Mouse (Mus musculus) MEL (cell line): ENCODE data around the gene Zfp990. TPM values are rescaled to one million over a fixed set of nuclear protein-coding genes. Genes with fewer than 3 reads are reported as not detected.
"Not testable (repeated sequence)": the region's sequence is repeated elsewhere in the genome, so short reads cannot be mapped to it uniquely, and the experiment has no call there.

Source experiments
- DNase-seq: peaks from one replicate; pipeline ENCODE4 v3.0.0; 2011; ENCODE audit warnings: low read depth, low spot score
- H3K27ac ChIP-seq: 2 replicates; pipeline ENCODE4 v1.5.1; 2012; ENCODE audit warnings: low read depth, mild to moderate bottlenecking, control low read depth, low read length, moderate library complexity; ENCODE audit not compliant: control insufficient read depth
- H3K27me3 ChIP-seq, 2 experiments: fragments of 150-350 bp in 1 of 2; sonication (generic) in 1 of 2; 2 replicates each; pipeline ENCODE4 v1.6.1; 2012; ENCODE audit warnings: low read length in 2 of 2, mild to moderate bottlenecking in 2 of 2, improper control_type of control experiment in 1 of 2, moderate library complexity in 1 of 2; ENCODE audit not compliant: insufficient read depth in 2 of 2, control insufficient read depth in 1 of 2
- H3K36me3 ChIP-seq, 2 experiments: 2 replicates each; pipeline ENCODE4 v1.6.1; 2012 to 2014; ENCODE audit warnings: low read length in 2 of 2, improper control_type of control experiment in 1 of 2, inconsistent platforms in 1 of 2, mild to moderate bottlenecking in 1 of 2; ENCODE audit not compliant: insufficient read depth in 2 of 2, control insufficient read depth in 1 of 2
- H3K4me1 ChIP-seq, 2 experiments: fragments of 150-350 bp in 1 of 2; sonication (generic) in 1 of 2; 2 replicates each; pipeline ENCODE4 v1.6.1; 2012; ENCODE audit warnings: low read length in 2 of 2, improper control_type of control experiment in 1 of 2, mild to moderate bottlenecking in 1 of 2; ENCODE audit not compliant: insufficient read depth in 2 of 2, control insufficient read depth in 1 of 2
- H3K4me3 ChIP-seq, 2 experiments: fragments of 150-350 bp in 1 of 2; sonication (generic) in 1 of 2; 2 replicates each; pipeline ENCODE4 v1.5.1; 2012; ENCODE audit warnings: low read depth in 2 of 2, low read length in 2 of 2, mild to moderate bottlenecking in 2 of 2, moderate library complexity in 2 of 2, control low read depth in 1 of 2, improper control_type of control experiment in 1 of 2; ENCODE audit not compliant: control insufficient read depth in 1 of 2, insufficient read depth in 1 of 2
- H3K79me2 ChIP-seq: 2 replicates; pipeline ENCODE4 v1.6.1; 2012; ENCODE audit warnings: mild to moderate bottlenecking, low read length, moderate library complexity; ENCODE audit not compliant: control insufficient read depth, poor library complexity, insufficient read depth
- H3K9ac ChIP-seq: 2 replicates; pipeline ENCODE4 v1.6.1; 2012; ENCODE audit warnings: low read depth, mild to moderate bottlenecking, control low read depth, low read length, moderate library complexity; ENCODE audit not compliant: control insufficient read depth, poor library complexity, severe bottlenecking
- H3K9me3 ChIP-seq: fragments of 150-350 bp; sonication (generic); replicated peaks from 2 replicates; pipeline ENCODE4 v1.6.1; 2012; ENCODE audit warnings: mild to moderate bottlenecking, low read length, improper control_type of control experiment, moderate library complexity; ENCODE audit not compliant: insufficient read depth
- BHLHE40 ChIP-seq: IDR thresholded peaks from 2 replicates; pipeline ENCODE4 v1.6.1; 2012; ENCODE audit warnings: low read depth, mild to moderate bottlenecking, inconsistent platforms, low read length, improper control_type of control experiment, borderline replicate concordance
- CHD1 ChIP-seq: IDR thresholded peaks from 2 replicates; pipeline ENCODE4 v1.6.1; 2012; ENCODE audit warnings: low read depth, mild to moderate bottlenecking, inconsistent platforms, low read length, improper control_type of control experiment
- CTCF ChIP-seq, 3 experiments: IDR thresholded peaks in 2 of 3; conservative IDR thresholded peaks in 1 of 3; 2 replicates each; pipeline ENCODE4 v1.5.1; 2011 to 2012; ENCODE audit warnings: low read length in 3 of 3, low read depth in 2 of 3, mild to moderate bottlenecking in 2 of 3, improper control_type of control experiment in 1 of 3, inconsistent platforms in 1 of 3, mixed read lengths in 1 of 3, moderate library complexity in 1 of 3; ENCODE audit not compliant: control insufficient read depth in 1 of 3, insufficient read depth in 1 of 3, poor library complexity in 1 of 3, severe bottlenecking in 1 of 3
- KAT2A ChIP-seq: conservative IDR thresholded peaks from 2 replicates; pipeline ENCODE4 v1.6.1; 2012; ENCODE audit warnings: low read depth, low read length, improper control_type of control experiment, inconsistent platforms
- MAX ChIP-seq: IDR thresholded peaks from 2 replicates; pipeline ENCODE4 v1.6.1; 2011; ENCODE audit warnings: low read length, improper control_type of control experiment
- MXI1 ChIP-seq: IDR thresholded peaks from 2 replicates; pipeline ENCODE4 v1.6.1; 2011; ENCODE audit warnings: mild to moderate bottlenecking, low read depth, low read length, improper control_type of control experiment
- MYB ChIP-seq: IDR thresholded peaks from 2 replicates; pipeline ENCODE4 v1.6.1; 2011; ENCODE audit warnings: mild to moderate bottlenecking, low read depth, low read length, improper control_type of control experiment
- MYC ChIP-seq: IDR thresholded peaks from 2 replicates; pipeline ENCODE4 v1.6.1; 2011; ENCODE audit warnings: low read depth, mild to moderate bottlenecking, low read length, improper control_type of control experiment, moderate library complexity
- POLR2A ChIP-seq, 2 experiments: IDR thresholded peaks; 2 replicates each; pipeline ENCODE4 v1.6.1; 2011 to 2012; ENCODE audit warnings: low read length in 2 of 2, mild to moderate bottlenecking in 2 of 2, control low read depth in 1 of 2, improper control_type of control experiment in 1 of 2, low read depth in 1 of 2, moderate library complexity in 1 of 2; ENCODE audit not compliant: control insufficient read depth in 1 of 2, insufficient read depth in 1 of 2, poor library complexity in 1 of 2
- RAD21 ChIP-seq: IDR thresholded peaks from 2 replicates; pipeline ENCODE4 v1.6.1; 2011; ENCODE audit warnings: mild to moderate bottlenecking, low read depth, low read length, improper control_type of control experiment
- SMC3 ChIP-seq: IDR thresholded peaks from 2 replicates; pipeline ENCODE4 v1.6.1; 2011; ENCODE audit warnings: low read depth, low read length, improper control_type of control experiment
- TBP ChIP-seq: IDR thresholded peaks from 2 replicates; pipeline ENCODE4 v1.8.0; 2011; ENCODE audit warnings: low read depth, low read length, improper control_type of control experiment
- ZC3H11A ChIP-seq: IDR thresholded peaks from 2 replicates; pipeline ENCODE4 v1.6.1; 2012; ENCODE audit warnings: low read depth, mild to moderate bottlenecking, inconsistent platforms, low read length, improper control_type of control experiment
- ZMIZ1 ChIP-seq: IDR thresholded peaks from 2 replicates; pipeline ENCODE4 v1.6.1; 2012; ENCODE audit warnings: low read depth, mild to moderate bottlenecking, inconsistent platforms, low read length, improper control_type of control experiment, moderate library complexity
- polyA plus RNA-seq, 2 experiments: library from polyadenylated mRNA; stranded (reverse) in 1 of 2; unstranded in 1 of 2; fragments of >175 nt in 1 of 2; fragments of >200 nt in 1 of 2; gene quantifications; 2 replicates each; pipeline versions ENCODE4 v1.2.1 to v1.2.4; 2012; ENCODE audit warnings: low replicate concordance in 2 of 2, low read depth in 1 of 2; ENCODE audit not compliant: insufficient read length in 2 of 2, insufficient read depth in 1 of 2, missing spikeins in 1 of 2
- total RNA-seq: library from RNA; depleted of rRNA; stranded (reverse); fragments of 300-350 nt; gene quantifications from 2 replicates; pipeline ENCODE4 v1.2.3, GENCODE M21; 2012; rRNA removed

Gene Zfp990
- total RNA-seq (0.50 and 0.62 TPM in 2 replicates), polyA plus RNA-seq (1 to 10 TPM in 1 of 2 experiments, not detected in 1; 1.7 TPM)

GRCm38 (mm10) chr4:145510459-145510858 lies at the start of gene Zfp990:
Gene Zfp990, plus strand, starts transcription at chr4:145510759.
- H3K9me3 ChIP-seq, H3K36me3 ChIP-seq, H3K27me3 ChIP-seq, H3K4me3 ChIP-seq, DNase-seq, H3K27ac ChIP-seq, H3K4me1 ChIP-seq, H3K79me2 ChIP-seq, H3K9ac ChIP-seq: not testable (repeated sequence)

- H3K4me3 ChIP-seq, H3K9ac ChIP-seq, DNase-seq: not testable (repeated sequence)
These were observed 46.9 kb upstream of the Zfp990 start for GRCm38 (mm10) chr4:145463553-145464253.

GRCm38 (mm10) chr4:145478128-145478527 lies 32.4 kb upstream of the Zfp990 start:
- no peak for TF ChIP-seq TBP
- 0 out of 2 replicates have a peak, but pooled peaks have one; percentile 33 for TF ChIP-seq MYC
- no peak for TF ChIP-seq CHD1
- peak; percentile 31; the same call in 1 of the 2 replicates for TF ChIP-seq MAX
- TF ChIP-seq ZMIZ1 = no peak
- TF ChIP-seq SMC3 = peak; percentile 46
- TF ChIP-seq ZC3H11A = 0 out of 2 replicates have a peak, but pooled peaks have one; percentile 31
- peak; percentile 50 for TF ChIP-seq RAD21
- 0 out of 2 replicates have a peak, but pooled peaks have one; percentile 18 for TF ChIP-seq BHLHE40
- TF ChIP-seq MYB = no peak
- TF ChIP-seq MXI1 = no peak
- TF ChIP-seq KAT2A = no peak
- no peak for TF ChIP-seq POLR2A (IDR thresholded peaks at IDR 0.05; ENCODE audit: control insufficient read depth in 1 of 2, insufficient read depth in 1 of 2, low read depth in 1 of 2, low read length in 2 of 2, poor library complexity in 1 of 2)
- TF ChIP-seq CTCF (IDR thresholded peaks at IDR 0.05 in 2 of 3, conservative IDR thresholded peaks at IDR 0.05 in 1 of 3; ENCODE audit: control insufficient read depth in 1 of 3, insufficient read depth in 1 of 3, low read depth in 2 of 3, low read length in 3 of 3, poor library complexity in 1 of 3, severe bottlenecking in 1 of 3) = peak; percentile 27 to 57 (median 55)
- no peak overlapping the region for H3K4me3 ChIP-seq
- no peak overlapping the region for H3K27ac ChIP-seq

More at GRCm38 (mm10) chr4:145463553-145464253, 46.9 kb upstream of the Zfp990 start:
- not testable (repeated sequence) for H3K27me3 ChIP-seq, H3K9me3 ChIP-seq, H3K79me2 ChIP-seq, H3K4me1 ChIP-seq, H3K27ac ChIP-seq, H3K36me3 ChIP-seq

GRCm38 (mm10) chr4:145480699-145481098 lies 29.9 kb upstream of the Zfp990 start:
- not testable (repeated sequence) for H3K27ac ChIP-seq, DNase-seq, H3K9ac ChIP-seq

More at GRCm38 (mm10) chr4:145478128-145478527, 32.4 kb upstream of the Zfp990 start:
- Histone ChIP-seq H3K36me3 (no peaks in the 10 kb centered on the region), H3K9me3 (no peaks in the 10 kb centered on the region), H3K9ac (no peak overlapping the region), H3K27me3 (no peaks in the 10 kb centered on the region), H3K4me1 (no peaks in the 10 kb centered on the region), H3K79me2 (no peaks in the 10 kb centered on the region)
- DNase-seq = peak; percentile 40

More at GRCm38 (mm10) chr4:145480699-145481098, 29.9 kb upstream of the Zfp990 start:
- not testable (repeated sequence) for H3K4me1 ChIP-seq, H3K4me3 ChIP-seq, H3K79me2 ChIP-seq, H3K27me3 ChIP-seq, H3K36me3 ChIP-seq, H3K9me3 ChIP-seq
